Mouse (Mus musculus) cortical plate, adult 2 months (tissue): ENCODE measurements around the gene Gnl2.

Experiments used
- CTCF ChIP-seq: fragments of 200-500 bp; IDR thresholded peaks from 2 replicates; pipeline ENCODE4 v1.5.1; 2011; ENCODE audit warnings: mild to moderate bottlenecking, control low read depth, low read length; ENCODE audit not compliant: insufficient read depth; ENCODE audit errors: extremely low read depth
- POLR2A ChIP-seq: fragments of 200-500 bp; IDR thresholded peaks from 2 replicates; pipeline ENCODE4 v1.6.1; 2011; ENCODE audit warnings: mild to moderate bottlenecking, low read length, control low read depth; ENCODE audit not compliant: insufficient read depth; ENCODE audit errors: extremely low read depth

GRCm38 (mm10) chr4:125015806-125016635 lies at the start of gene Gnl2:
- TF ChIP-seq POLR2A = no peak
- TF ChIP-seq CTCF = no peak
